Mouse (Mus musculus) forebrain, embryonic 14.5 days (tissue): ENCODE results near the gene Upp2. TPM values are rescaled to one million over a fixed set of nuclear protein-coding genes. Genes with fewer than 3 reads are reported as not detected.

Experiments used
- ATAC-seq: fragments of 200-750 bp; cut with Nextera tagmentation; 2 replicates; pipeline ENCODE4 v1.8.0; 2017; ENCODE audit warnings: mild to moderate bottlenecking, moderate library complexity
- DNase-seq: peaks from one replicate; pipeline ENCODE4 v3.0.0-alpha.2; 2015; ENCODE audit warnings: low spot score
- H3K27ac ChIP-seq: fragments of 300-500 bp; sonication (generic); 2 replicates; pipeline ENCODE4 v1.5.1; 2014; ENCODE audit warnings: low read depth, mild to moderate bottlenecking, control low read depth, low read length, moderate library complexity
- H3K27me3 ChIP-seq: fragments of 300-500 bp; sonication (generic); replicated peaks from 2 replicates; pipeline ENCODE4 v1.6.1; 2014; ENCODE audit warnings: low read length, control low read depth, mixed read lengths; ENCODE audit not compliant: control insufficient read depth, insufficient read depth
- H3K36me3 ChIP-seq: fragments of 300-500 bp; sonication (generic); 2 replicates; pipeline ENCODE4 v1.6.1; 2014; ENCODE audit warnings: low read length, control low read depth; ENCODE audit not compliant: control insufficient read depth, insufficient read depth
- H3K4me1 ChIP-seq: fragments of 300-500 bp; sonication (generic); 2 replicates; pipeline ENCODE4 v1.6.1; 2014; ENCODE audit warnings: antibody characterized with exemption, low read length, control low read depth; ENCODE audit not compliant: control insufficient read depth, insufficient read depth
- H3K4me2 ChIP-seq: fragments of 300-500 bp; sonication (generic); 2 replicates; pipeline ENCODE4 v1.6.1; 2014; ENCODE audit warnings: mild to moderate bottlenecking, control low read depth, low read length
- H3K4me3 ChIP-seq: fragments of 300-500 bp; sonication (generic); 2 replicates; pipeline ENCODE4 v1.5.1; 2014; ENCODE audit warnings: low read depth, low read length, control low read depth
- H3K9ac ChIP-seq: fragments of 300-500 bp; sonication (generic); 2 replicates; pipeline ENCODE4 v1.6.1; 2014; ENCODE audit warnings: mild to moderate bottlenecking, low read length, control low read depth, moderate library complexity
- H3K9me3 ChIP-seq: fragments of 300-500 bp; sonication (generic); replicated peaks from 2 replicates; pipeline ENCODE4 v1.6.1; 2016; ENCODE audit warnings: low read length, control low read depth, mixed read lengths; ENCODE audit not compliant: control insufficient read depth
- WGBS: fragments of 180-500 bp; shearing (Covaris S2); extraction: QIAGEN DNeasy Blood & Tissue Kit; methylation state at CpG from one replicate; pipeline ENCODE4 v1.1.7; 2014; 5-methylcytosine and 5-hydroxymethylcytosine counted together
- polyA plus RNA-seq: library from polyadenylated mRNA; unstranded; fragments of >200 nt; fragmentation: Nextera tagmentation; extraction: Ambion mirVana; gene quantifications from 2 replicates; pipeline ENCODE4 v1.2.1, GENCODE M21; 2014

Gene Upp2
- polyA plus RNA-seq, 1 experiment from 2014 or later, result 13.1 TPM

DNA sequence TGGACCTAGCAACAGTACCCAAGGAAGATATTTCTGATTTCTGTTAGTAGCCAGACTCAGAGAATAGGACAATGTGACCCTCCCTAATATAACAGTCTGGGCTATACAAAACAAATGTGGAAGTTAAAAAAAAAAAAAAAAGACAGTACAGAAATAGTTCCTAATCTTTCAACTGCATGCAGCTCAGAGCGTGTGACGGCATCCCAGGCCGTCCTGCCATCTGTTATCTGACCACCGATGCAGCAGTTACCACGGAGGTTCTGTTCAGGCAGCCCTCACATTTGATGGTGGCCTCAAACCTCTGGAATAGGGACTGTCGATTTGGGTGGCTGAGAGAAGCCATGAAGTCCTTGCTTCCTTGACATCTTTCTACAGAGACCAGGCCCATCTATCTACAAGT lies 22.7 kb upstream of the Upp2 start:
- 94% methylated on average over 6 of the region's 6 CpGs for WGBS

DNA sequence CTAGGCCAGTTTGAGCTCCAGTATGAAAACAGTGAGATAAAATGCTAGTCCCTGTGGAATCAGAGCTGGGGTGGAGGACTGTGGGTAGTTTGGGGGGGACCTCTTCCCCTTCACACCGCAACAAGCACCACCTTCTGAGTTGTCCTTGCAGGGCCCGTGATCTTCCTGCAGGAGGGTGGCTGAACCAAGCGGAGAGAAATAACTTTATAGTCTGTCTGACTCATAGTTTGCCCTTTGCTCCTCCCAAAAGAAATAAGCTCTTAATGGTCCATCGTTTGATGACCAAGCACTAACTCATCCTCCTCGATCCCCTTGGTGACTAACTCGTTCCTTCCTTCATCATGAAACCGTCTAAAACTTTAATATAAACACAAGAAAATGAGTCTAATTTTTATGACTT lies 20.8 kb upstream of the Upp2 start:
- H3K4me3 ChIP-seq, result no peak overlapping the region
- no peaks in the 10 kb centered on the region for H3K9me3 ChIP-seq
- WGBS, result 98% methylated on average over 7 of the region's 7 CpGs
- no peak for ATAC-seq
- H3K4me1 ChIP-seq, result peaks cover 6% of the 10 kb centered on the region; the same call in 1 of the 2 replicates
- no peaks in the 10 kb centered on the region for H3K36me3 ChIP-seq
- no peak overlapping the region for H3K4me2 ChIP-seq
- H3K27ac ChIP-seq, result no peak overlapping the region
- no peak for DNase-seq
- no peak overlapping the region for H3K9ac ChIP-seq
- no peaks in the 10 kb centered on the region for H3K27me3 ChIP-seq

More for the DNA sequence above, 22.7 kb upstream of the Upp2 start:
- Histone ChIP-seq H3K4me1 (no peaks in the 10 kb centered on the region), H3K4me2 (no peak overlapping the region), H3K9ac (no peak overlapping the region), H3K27me3 (no peaks in the 10 kb centered on the region), H3K27ac (no peak overlapping the region), H3K4me3 (no peak overlapping the region), H3K9me3 (no peaks in the 10 kb centered on the region), H3K36me3 (no peaks in the 10 kb centered on the region)
- no peak for ATAC-seq
- DNase-seq, result no peak

DNA sequence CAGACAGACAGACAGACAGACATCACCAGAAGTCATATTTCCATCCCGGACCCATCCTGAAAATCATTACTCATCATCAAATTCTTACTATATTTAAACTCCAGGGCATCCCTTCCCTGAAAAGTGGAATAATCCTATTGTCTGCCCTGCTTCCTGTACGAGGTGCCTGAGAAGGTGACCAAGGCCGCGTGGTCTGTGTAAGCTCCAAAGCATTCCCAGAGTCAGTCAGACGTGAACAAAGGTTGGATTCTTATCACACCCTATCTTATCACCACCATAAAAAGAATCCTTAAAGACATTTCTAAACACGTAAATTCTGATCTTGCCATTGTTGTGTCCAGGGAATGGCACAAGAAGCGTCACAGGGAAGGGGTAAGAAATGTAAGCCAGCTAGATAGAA lies 18.2 kb upstream of the Upp2 start:
- Histone ChIP-seq H3K27ac (no peak overlapping the region), H3K9me3 (no peaks in the 10 kb centered on the region), H3K4me2 (no peak overlapping the region), H3K4me3 (no peak overlapping the region), H3K4me1 (peaks cover 13% of the 10 kb centered on the region; the same call in 1 of the 2 replicates), H3K36me3 (no peaks in the 10 kb centered on the region), H3K9ac (no peak overlapping the region), H3K27me3 (no peaks in the 10 kb centered on the region)
- ATAC-seq, result no peak
- no peak for DNase-seq
- 87% methylated on average over 7 of the region's 7 CpGs for whole genome bisulfite sequencing

DNA sequence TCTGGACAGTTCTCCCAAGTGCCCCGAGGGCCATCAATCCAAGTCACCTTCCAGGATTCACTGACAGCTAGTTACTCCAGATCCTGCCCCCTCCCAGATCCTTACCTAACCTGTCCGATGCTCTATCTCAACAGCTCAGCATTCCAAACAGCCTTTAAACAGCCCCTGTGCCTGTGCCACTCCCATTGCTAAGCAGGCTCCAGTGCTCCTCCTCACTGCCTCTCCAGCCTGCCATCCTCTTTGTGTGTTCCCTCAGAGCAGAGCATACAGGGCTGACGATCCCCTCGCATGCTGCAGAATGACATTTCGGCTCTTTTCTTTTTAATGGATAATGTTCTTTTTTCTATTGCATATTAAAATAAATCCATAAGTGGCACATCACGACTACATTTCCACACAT lies 17.1 kb upstream of the Upp2 start:
- Histone ChIP-seq H3K4me3 (no peak overlapping the region), H3K9me3 (no peaks in the 10 kb centered on the region), H3K27ac (no peak overlapping the region), H3K9ac (no peak overlapping the region), H3K4me2 (no peak overlapping the region), H3K4me1 (peaks cover 16% of the 10 kb centered on the region; the same call in 1 of the 2 replicates), H3K27me3 (no peaks in the 10 kb centered on the region), H3K36me3 (no peaks in the 10 kb centered on the region)
- WGBS, result 62% methylated on average over 6 of the region's 6 CpGs
- DNase-seq (no peak), ATAC-seq (0 out of 2 replicates have a peak, but pooled peaks have one; percentile 42)

DNA sequence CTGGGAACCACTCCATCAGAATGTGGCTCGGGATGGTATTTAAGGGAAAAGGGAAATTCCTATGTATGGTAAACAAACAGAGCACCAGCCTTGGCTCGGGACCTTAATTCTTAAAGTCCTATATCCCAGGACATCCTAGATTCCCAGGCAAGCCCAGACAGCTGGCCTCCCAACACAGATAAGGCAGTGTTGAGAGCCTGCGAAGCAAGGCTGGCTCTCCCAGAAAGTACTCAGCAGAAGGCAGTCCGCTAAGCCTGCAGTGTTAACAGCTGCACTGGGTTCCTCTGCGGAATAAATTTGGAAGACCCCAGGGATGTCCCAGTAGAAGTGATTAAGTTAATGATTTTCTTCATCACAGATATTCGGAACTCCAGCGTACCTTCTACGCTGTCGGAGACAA lies 16.6 kb upstream of the Upp2 start:
- H3K9me3 ChIP-seq, result no peaks in the 10 kb centered on the region
- no peaks in the 10 kb centered on the region for H3K27me3 ChIP-seq
- no peak overlapping the region for H3K4me3 ChIP-seq
- H3K4me2 ChIP-seq, result no peak overlapping the region
- H3K4me1 ChIP-seq, result peaks cover 16% of the 10 kb centered on the region; the same call in 1 of the 2 replicates
- peak; percentile 30 for DNase-seq
- no peaks in the 10 kb centered on the region for H3K36me3 ChIP-seq
- peak; percentile 51; the same call in 1 of the 2 replicates for ATAC-seq
- no peak overlapping the region for H3K9ac ChIP-seq
- H3K27ac ChIP-seq, result no peak overlapping the region
- 65% methylated on average over 9 of the region's 9 CpGs for WGBS

DNA sequence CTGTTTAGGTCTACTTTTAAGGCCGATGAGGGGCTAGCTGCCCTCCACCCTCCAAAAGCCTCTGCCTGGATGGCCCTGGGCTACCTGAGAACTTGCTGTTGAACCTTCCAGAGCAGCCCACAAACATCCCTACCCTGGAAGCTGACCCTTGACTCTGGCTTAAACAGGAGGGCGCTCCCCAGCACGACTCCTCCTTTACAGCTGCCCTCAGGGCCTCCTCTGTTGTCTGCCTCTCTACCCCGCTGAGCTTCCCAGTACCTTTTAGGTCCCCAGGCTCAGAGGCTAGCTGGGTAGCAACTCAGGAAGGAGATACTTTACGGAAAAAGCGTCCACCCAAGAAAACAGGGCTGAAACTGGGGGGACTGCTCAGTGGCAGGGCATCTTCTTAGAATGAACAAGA lies 15.2 kb upstream of the Upp2 start:
- H3K27ac ChIP-seq, result no peak overlapping the region
- WGBS, result 26% methylated on average over 6 of the region's 6 CpGs
- H3K36me3 ChIP-seq, result no peaks in the 10 kb centered on the region
- no peak overlapping the region for H3K4me3 ChIP-seq
- H3K9me3 ChIP-seq, result no peaks in the 10 kb centered on the region
- H3K9ac ChIP-seq, result no peak overlapping the region
- ATAC-seq (no peak), DNase-seq (no peak)
- no peaks in the 10 kb centered on the region for H3K27me3 ChIP-seq
- H3K4me2 ChIP-seq, result no peak overlapping the region
- H3K4me1 ChIP-seq, result peaks cover 16% of the 10 kb centered on the region; the same call in 1 of the 2 replicates

DNA sequence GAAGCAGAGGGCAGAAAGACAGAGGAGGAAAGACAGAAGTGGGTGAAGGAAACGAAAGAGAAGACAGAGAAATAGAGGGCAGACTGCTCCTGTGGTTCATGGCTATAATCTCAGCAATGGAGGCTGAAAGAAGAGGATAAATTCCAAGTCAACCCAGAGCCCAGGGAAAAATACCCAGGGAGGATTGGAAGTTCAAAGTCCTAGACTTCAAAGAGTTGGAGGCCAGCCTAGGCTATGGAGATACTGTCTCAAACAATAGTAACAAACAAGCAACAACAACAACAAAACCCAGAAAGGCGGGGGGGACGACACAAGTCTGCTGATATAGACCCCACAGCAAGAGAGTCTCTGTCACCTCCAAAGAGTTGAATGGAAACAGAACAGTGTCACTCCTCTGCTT lies 14.8 kb upstream of the Upp2 start:
- 44% methylated on average over 3 of the region's 3 CpGs for WGBS
- no peak for DNase-seq

DNA sequence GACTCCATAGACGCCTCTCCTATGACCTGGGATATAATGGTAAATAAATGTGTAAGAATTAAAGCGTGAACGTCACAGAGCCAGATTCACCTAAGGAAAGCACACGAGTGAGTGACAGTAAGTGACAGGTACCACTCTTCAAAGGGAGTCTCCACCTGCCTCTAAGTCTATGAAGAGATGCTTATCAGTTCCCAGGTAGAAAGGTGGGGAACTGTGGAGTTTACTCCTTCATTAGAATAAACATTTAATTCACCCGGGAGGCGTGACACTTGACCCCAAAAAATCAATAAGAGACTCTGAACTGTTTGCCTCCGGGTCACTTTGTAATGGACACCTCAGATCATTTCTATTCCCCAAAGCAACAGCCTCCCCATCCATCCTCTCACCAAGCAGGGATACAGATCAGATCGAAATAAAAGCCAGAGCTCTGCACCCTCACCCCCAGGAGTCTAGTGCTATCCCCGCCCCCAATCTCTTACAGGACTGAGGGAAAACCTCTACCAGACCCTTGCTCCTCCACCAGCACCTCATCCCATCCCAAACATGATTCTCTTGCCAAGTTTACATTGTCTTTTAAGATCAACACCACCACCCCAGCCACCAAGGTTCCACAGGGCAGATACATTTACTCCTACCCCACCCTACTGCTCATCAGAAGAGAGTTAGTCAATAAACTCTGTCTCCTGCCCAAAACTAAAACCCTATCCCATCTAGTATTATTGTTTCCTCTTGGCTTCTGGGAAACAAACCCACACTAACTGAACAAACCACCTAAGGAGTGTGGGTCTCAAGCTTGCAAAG lies 9.9 kb upstream of the Upp2 start:
- H3K27me3 ChIP-seq, result no peaks in the 10 kb centered on the region
- DNase-seq (no peak), ATAC-seq (no peak)
- no peak overlapping the region for H3K27ac ChIP-seq
- no peak overlapping the region for H3K4me2 ChIP-seq
- H3K4me3 ChIP-seq, result no peak overlapping the region
- no peaks in the 10 kb centered on the region for H3K36me3 ChIP-seq
- no peak overlapping the region for H3K9ac ChIP-seq
- 86% methylated on average over 9 of the region's 9 CpGs for WGBS
- no peaks in the 10 kb centered on the region for H3K9me3 ChIP-seq
- peaks cover 6% of the 10 kb centered on the region; the same call in 1 of the 2 replicates for H3K4me1 ChIP-seq

More for the DNA sequence above, 14.8 kb upstream of the Upp2 start:
- H3K4me1 ChIP-seq, result peaks cover 16% of the 10 kb centered on the region; the same call in 1 of the 2 replicates
- H3K27me3 ChIP-seq, result no peaks in the 10 kb centered on the region
- H3K36me3 ChIP-seq, result no peaks in the 10 kb centered on the region
- no peaks in the 10 kb centered on the region for H3K9me3 ChIP-seq
- H3K4me2 ChIP-seq, result no peak overlapping the region
- H3K9ac ChIP-seq, result no peak overlapping the region
- H3K27ac ChIP-seq, result no peak overlapping the region
- no peak overlapping the region for H3K4me3 ChIP-seq
- ATAC-seq, result no peak

DNA sequence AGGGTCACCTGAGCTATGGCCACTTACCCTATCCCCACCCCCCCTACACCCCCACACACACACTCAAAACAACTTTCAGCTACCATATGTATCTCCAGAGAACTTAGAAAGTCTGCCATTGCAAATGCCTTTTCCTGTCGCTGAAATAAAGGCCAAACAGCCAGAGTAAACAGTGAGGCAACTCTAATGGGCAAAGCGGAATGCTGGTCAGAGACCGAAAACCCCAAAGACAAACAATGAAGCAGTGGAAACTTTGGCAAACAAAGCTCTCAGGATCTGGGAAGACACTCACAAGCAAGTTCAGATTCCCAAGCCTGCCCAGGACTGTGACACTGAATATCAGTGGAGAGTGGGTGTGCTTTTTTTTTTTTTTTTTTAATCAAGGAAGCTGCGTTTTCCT lies 5.0 kb upstream of the Upp2 start:
- Histone ChIP-seq H3K4me2 (no peak overlapping the region), H3K4me3 (no peak overlapping the region), H3K4me1 (peaks cover 16% of the 10 kb centered on the region), H3K27ac (no peak overlapping the region), H3K9me3 (no peaks in the 10 kb centered on the region), H3K36me3 (no peaks in the 10 kb centered on the region), H3K27me3 (no peaks in the 10 kb centered on the region), H3K9ac (no peak overlapping the region)
- no peak for ATAC-seq
- 72% methylated on average over 4 of the region's 4 CpGs for WGBS
- no peak for DNase-seq
